Mouse (Mus musculus) myocyte (in vitro differentiated cells): Measurements from ENCODE around the gene Srp72. TPM values are rescaled to one million over a fixed set of nuclear protein-coding genes. Genes with fewer than 3 reads are reported as not detected.

Experiments used
- H3K27me3 ChIP-seq: one replicate; pipeline ENCODE4 v1.6.1; 2011; ENCODE audit not compliant: control insufficient read depth, insufficient read depth, insufficient read length
- H3K36me3 ChIP-seq: one replicate; pipeline ENCODE4 v1.6.1; 2011; ENCODE audit not compliant: control insufficient read depth, insufficient read depth
- H3K4me2 ChIP-seq: one replicate; pipeline ENCODE4 v1.6.1; 2011; ENCODE audit warnings: low read depth, control low read depth
- H3K4me3 ChIP-seq: one replicate; pipeline ENCODE4 v1.5.1; 2011; ENCODE audit warnings: mild to moderate bottlenecking, control low read depth, moderate library complexity
- H3K79me2 ChIP-seq: one replicate; pipeline ENCODE4 v1.6.1; 2011; ENCODE audit not compliant: control insufficient read depth, insufficient read depth
- H3ac ChIP-seq: one replicate; pipeline ENCODE4 v1.6.1; 2011; ENCODE audit not compliant: control insufficient read depth, insufficient read length
- CEBPB ChIP-seq: IDR thresholded peaks from 2 replicates; pipeline ENCODE4 v1.6.1; 2011; ENCODE audit warnings: mild to moderate bottlenecking, moderate library complexity; ENCODE audit not compliant: poor library complexity, insufficient read depth, severe bottlenecking
- E2F4 ChIP-seq: IDR thresholded peaks from one replicate; pipeline ENCODE4 v1.6.1; 2011; ENCODE audit warnings: mild to moderate bottlenecking, control low read depth, moderate library complexity; ENCODE audit not compliant: insufficient read depth
- MAX ChIP-seq: IDR thresholded peaks from one replicate; pipeline ENCODE4 v1.6.1; 2011; ENCODE audit warnings: low read depth, mild to moderate bottlenecking, control low read depth
- MYOD1 ChIP-seq, 3 experiments: IDR thresholded peaks; one replicate each; pipeline ENCODE4 v1.6.1; 2011; ENCODE audit warnings: control low read depth in 2 of 3, low read depth in 2 of 3, mild to moderate bottlenecking in 2 of 3, moderate library complexity in 1 of 3; ENCODE audit not compliant: insufficient read length in 2 of 3, control insufficient read depth in 1 of 3
- MYOG ChIP-seq, 3 experiments: IDR thresholded peaks; one replicate each; pipeline ENCODE4 v1.6.1; 2011; ENCODE audit warnings: control low read depth in 2 of 3, low read depth in 2 of 3, mild to moderate bottlenecking in 2 of 3; ENCODE audit not compliant: insufficient read length in 2 of 3, control insufficient read depth in 1 of 3, insufficient read depth in 1 of 3
- POLR2A ChIP-seq: IDR thresholded peaks from one replicate; pipeline ENCODE4 v1.6.1; 2011; ENCODE audit warnings: low read depth, mild to moderate bottlenecking, control low read depth, moderate library complexity; ENCODE audit not compliant: insufficient read length
- POLR2AphosphoS2 ChIP-seq: IDR thresholded peaks from one replicate; pipeline ENCODE4 v1.6.1; 2011; ENCODE audit warnings: low read depth, control low read depth; ENCODE audit not compliant: insufficient read length
- REST ChIP-seq: IDR thresholded peaks from one replicate; pipeline ENCODE4 v1.6.1; 2011; ENCODE audit warnings: mild to moderate bottlenecking, control low read depth, moderate library complexity; ENCODE audit not compliant: insufficient read depth, insufficient read length
- SRF ChIP-seq: IDR thresholded peaks from one replicate; pipeline ENCODE4 v1.6.1; 2011; ENCODE audit warnings: low read depth; ENCODE audit not compliant: control insufficient read depth, insufficient read length
- TCF12 ChIP-seq: IDR thresholded peaks from one replicate; pipeline ENCODE4 v1.6.1; 2011; ENCODE audit warnings: mild to moderate bottlenecking, control low read depth; ENCODE audit not compliant: poor library complexity, insufficient read depth, severe bottlenecking
- TCF3 ChIP-seq: IDR thresholded peaks from one replicate; pipeline ENCODE4 v1.6.1; 2011; ENCODE audit warnings: low read depth, control low read depth; ENCODE audit not compliant: insufficient read length
- USF1 ChIP-seq: IDR thresholded peaks from one replicate; pipeline ENCODE4 v1.6.1; 2011; ENCODE audit warnings: low read depth, mild to moderate bottlenecking, control low read depth, moderate library complexity
- polyA plus RNA-seq: library from polyadenylated mRNA; unstranded; fragments of >200 nt; fragmentation: generic; extraction: Trizol; gene quantifications from one replicate; pipeline ENCODE4 v1.2.1, GENCODE M21; 2012; ENCODE audit warnings: missing spikeins

Srp72 gene
- polyA plus RNA-seq, result 54.2 TPM

DNA sequence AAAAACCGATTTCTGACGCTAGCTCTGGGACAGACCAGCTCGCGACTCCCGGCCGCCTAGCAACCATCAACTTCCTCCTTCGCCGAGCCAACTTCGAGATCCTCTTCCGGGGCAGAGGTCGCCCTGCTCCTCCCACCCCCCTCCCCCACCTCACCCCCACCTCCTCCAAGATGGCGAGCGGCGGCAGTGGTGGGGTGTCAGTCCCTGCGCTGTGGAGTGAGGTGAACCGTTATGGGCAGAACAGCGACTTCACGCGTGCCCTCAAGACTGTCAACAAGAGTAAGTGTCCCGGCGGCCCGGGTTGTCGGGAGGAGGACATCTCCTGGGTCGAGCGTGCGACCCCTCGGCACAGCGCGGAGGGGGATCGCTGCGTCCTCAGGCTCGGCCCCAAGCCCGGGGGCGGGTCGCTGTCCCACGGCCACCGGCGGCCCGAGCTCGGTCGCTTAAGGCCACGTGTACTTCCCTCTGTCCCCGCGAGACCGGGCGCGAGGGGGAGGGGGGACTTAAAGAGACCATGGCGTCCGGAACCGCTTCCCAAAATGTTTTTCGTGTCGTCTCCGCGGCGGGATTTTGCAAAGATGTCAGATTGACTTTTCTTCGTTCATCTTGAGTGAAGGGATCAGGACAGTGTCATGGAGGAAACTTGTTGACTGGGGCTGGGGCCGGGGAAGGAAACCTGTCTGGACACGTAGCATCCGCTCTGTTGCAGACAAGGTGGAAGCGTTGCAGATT lies at the start of gene Srp72:
Srp72 (plus strand) TSS at position 130 of the 732 bp plus-strand sequence.
- peak; percentile 72 for TF ChIP-seq POLR2A
- peak; percentile 85 for TF ChIP-seq POLR2AphosphoS2
- no peak for TF ChIP-seq MAX
- peak within 1 kb of the TSS; percentile 84 for H3ac ChIP-seq
- no peaks in the 10 kb centered on the region for H3K27me3 ChIP-seq
- H3K36me3 ChIP-seq, result peaks cover 19% of the 10 kb centered on the region
- peak within 1 kb of the TSS; percentile 85 for H3K4me2 ChIP-seq
- peak within 1 kb of the TSS; percentile 99 for H3K4me3 ChIP-seq
- H3K79me2 ChIP-seq, result peaks cover 27% of the 10 kb centered on the region

GRCm38 (mm10) chr5:76928124-76928832 lies 46.2 kb upstream of the Srp72 start:
- no peaks in the 10 kb centered on the region for H3K27me3 ChIP-seq
- no peaks in the 10 kb centered on the region for H3K36me3 ChIP-seq
- peaks cover 17% of the 10 kb centered on the region for H3K79me2 ChIP-seq
- H3ac ChIP-seq, result no peak overlapping the region
- TF ChIP-seq POLR2A, result no peak
- no peak for TF ChIP-seq POLR2AphosphoS2
- no peak for TF ChIP-seq REST
- no peak for TF ChIP-seq MAX
- no peak for TF ChIP-seq MYOG (IDR thresholded peaks at IDR 0.05; ENCODE audit: control insufficient read depth in 1 of 3, insufficient read depth in 1 of 3, insufficient read length in 2 of 3, low read depth in 2 of 3)
- no peak for TF ChIP-seq SRF
- TF ChIP-seq CEBPB, result no peak
- TF ChIP-seq TCF3, result no peak
- TF ChIP-seq E2F4, result no peak
- TF ChIP-seq USF1, result no peak
- no peak for TF ChIP-seq MYOD1 (IDR thresholded peaks at IDR 0.05; ENCODE audit: control insufficient read depth in 1 of 3, insufficient read length in 2 of 3, low read depth in 2 of 3)
- no peak for TF ChIP-seq TCF12
- H3K4me3 ChIP-seq, result no peak overlapping the region
- peak overlapping the region; percentile 26 for H3K4me2 ChIP-seq

DNA sequence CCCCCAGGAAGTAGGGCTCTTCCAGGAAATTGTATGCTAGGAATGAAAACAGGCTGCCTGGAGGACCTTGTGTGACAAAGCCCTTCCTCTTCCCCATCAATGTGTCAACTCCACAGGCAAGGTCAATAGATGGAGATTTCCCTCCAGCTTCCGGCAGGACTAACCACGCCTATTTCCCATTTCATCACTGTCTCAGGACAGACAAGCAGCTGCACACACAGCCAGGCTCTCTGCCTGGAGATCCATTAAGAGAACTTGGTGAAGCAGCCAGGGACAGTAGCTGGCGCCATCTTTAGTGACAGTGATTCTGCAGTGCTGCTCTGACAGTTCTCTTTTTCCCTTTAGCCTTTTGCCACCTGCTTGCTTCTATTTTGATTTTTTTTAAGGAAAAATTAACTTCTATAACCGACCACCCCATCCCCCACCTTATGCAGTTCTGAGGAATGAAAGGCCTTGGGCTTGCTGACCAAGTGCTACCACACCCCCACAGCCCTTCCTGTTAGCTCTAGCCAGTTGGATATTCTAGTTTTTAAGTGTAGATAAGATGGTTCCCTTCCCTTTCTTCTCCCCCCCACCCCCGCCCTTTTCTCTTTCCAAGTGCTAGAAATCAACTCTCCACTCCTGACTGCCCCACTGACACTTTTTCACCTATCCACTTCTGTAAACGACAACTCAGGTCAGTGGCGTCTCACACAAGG lies 45.2 kb upstream of the Srp72 start:
- Histone ChIP-seq H3K36me3 (no peaks in the 10 kb centered on the region), H3K27me3 (no peaks in the 10 kb centered on the region), H3K4me3 (no peak overlapping the region), H3K79me2 (peaks cover 17% of the 10 kb centered on the region), H3K4me2 (peak overlapping the region; percentile 32), H3ac (no peak overlapping the region)
- peak in 1 of 3 experiments; percentile 41 for TF ChIP-seq MYOG (IDR thresholded peaks at IDR 0.05; ENCODE audit: control insufficient read depth in 1 of 3, insufficient read depth in 1 of 3, insufficient read length in 2 of 3, low read depth in 2 of 3)
- TF ChIP-seq MYOD1 (IDR thresholded peaks at IDR 0.05; ENCODE audit: control insufficient read depth in 1 of 3, insufficient read length in 2 of 3, low read depth in 2 of 3), result peak in 1 of 3 experiments; percentile 27
- no peak for TF ChIP-seq MAX

- H3K36me3 ChIP-seq, result no peaks in the 10 kb centered on the region
- peaks cover 34% of the 10 kb centered on the region for H3K79me2 ChIP-seq
- H3K27me3 ChIP-seq, result no peaks in the 10 kb centered on the region
- no peak overlapping the region for H3ac ChIP-seq
- TF ChIP-seq MYOD1 (IDR thresholded peaks at IDR 0.05; ENCODE audit: control insufficient read depth in 1 of 3, insufficient read length in 2 of 3, low read depth in 2 of 3) (no peak), REST (no peak)
- no peak overlapping the region for H3K4me2 ChIP-seq
- H3K4me3 ChIP-seq, result no peak overlapping the region
Measured at GRCm38 (mm10) chr5:76939717-76940116, 34.8 kb upstream of the Srp72 start.

DNA sequence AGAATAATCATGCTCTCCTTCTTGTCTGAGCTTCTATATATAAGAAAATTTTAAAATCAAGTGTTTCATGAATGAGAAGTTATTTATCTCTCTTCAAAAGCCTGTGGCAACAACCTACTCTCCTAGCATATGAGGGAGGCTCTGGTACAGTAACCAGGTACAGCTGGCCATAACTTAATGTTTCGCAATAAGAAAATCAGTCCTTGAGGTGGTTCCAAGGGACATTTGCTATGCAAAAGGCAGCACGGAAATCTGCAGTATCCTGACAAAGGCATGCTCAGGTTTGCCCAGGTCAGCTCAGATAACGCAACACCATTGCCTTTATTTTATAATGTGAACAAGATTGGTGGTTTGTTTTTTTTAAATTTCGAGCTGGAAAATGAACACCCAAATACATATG lies 32.5 kb upstream of the Srp72 start:
- no peak overlapping the region for H3ac ChIP-seq
- peaks cover 56% of the 10 kb centered on the region for H3K79me2 ChIP-seq
- H3K27me3 ChIP-seq, result no peaks in the 10 kb centered on the region
- no peak for TF ChIP-seq CEBPB
- TF ChIP-seq POLR2A, result no peak
- no peak for TF ChIP-seq REST
- TF ChIP-seq TCF12, result no peak
- TF ChIP-seq SRF, result no peak
- no peak for TF ChIP-seq POLR2AphosphoS2
- no peak for TF ChIP-seq E2F4
- TF ChIP-seq MYOD1 (IDR thresholded peaks at IDR 0.05; ENCODE audit: control insufficient read depth in 1 of 3, insufficient read length in 2 of 3, low read depth in 2 of 3), result no peak
- no peak for TF ChIP-seq TCF3
- no peak for TF ChIP-seq MAX
- TF ChIP-seq MYOG (IDR thresholded peaks at IDR 0.05; ENCODE audit: control insufficient read depth in 1 of 3, insufficient read depth in 1 of 3, insufficient read length in 2 of 3, low read depth in 2 of 3), result no peak
- TF ChIP-seq USF1, result no peak
- H3K36me3 ChIP-seq, result no peaks in the 10 kb centered on the region
- no peak overlapping the region for H3K4me2 ChIP-seq
- H3K4me3 ChIP-seq, result no peak overlapping the region
